Mouse (Mus musculus) midbrain, embryonic 16.5 days (tissue): ENCODE measurements at regions not wholly inside any gene's neighbourhood (a gene's known extent, or its start where the extent isn't known, plus 50 kb on each side); places are given as distances from the start of the nearest gene placed in this dataset.

ENCODE experiments used
- ATAC-seq: fragments of 200-750 bp; cut with Nextera tagmentation; 2 replicates; pipeline ENCODE4 v1.8.0; 2017; ENCODE audit warnings: moderate TSS enrichment
- H3K27ac ChIP-seq: fragments of 300-500 bp; sonication (generic); 2 replicates; pipeline ENCODE4 v1.5.1; 2014; ENCODE audit warnings: mild to moderate bottlenecking, low read length, mixed read lengths
- H3K27me3 ChIP-seq: fragments of 300-500 bp; sonication (generic); 2 replicates; pipeline ENCODE4 v1.6.1; 2014; ENCODE audit warnings: low read depth, low read length, mixed read lengths; ENCODE audit not compliant: control insufficient read depth, insufficient read depth
- H3K36me3 ChIP-seq: fragments of 300-500 bp; sonication (generic); 2 replicates; pipeline ENCODE4 v1.6.1; 2014; ENCODE audit warnings: mild to moderate bottlenecking, low read length, moderate library complexity, mixed read lengths; ENCODE audit not compliant: control insufficient read depth, insufficient read depth
- H3K4me1 ChIP-seq: fragments of 300-500 bp; sonication (generic); 2 replicates; pipeline ENCODE4 v1.6.1; 2014; ENCODE audit warnings: mild to moderate bottlenecking, low read length, mixed read lengths; ENCODE audit not compliant: control insufficient read depth, insufficient read depth
- H3K4me2 ChIP-seq: fragments of 300-500 bp; sonication (generic); 2 replicates; pipeline ENCODE4 v1.6.1; 2014; ENCODE audit warnings: mild to moderate bottlenecking, low read length, mixed read lengths
- H3K4me3 ChIP-seq: fragments of 300-500 bp; sonication (generic); 2 replicates; pipeline ENCODE4 v1.5.1; 2014; ENCODE audit warnings: low read depth, mild to moderate bottlenecking, low read length, moderate library complexity, mixed read lengths
- H3K9ac ChIP-seq: fragments of 300-500 bp; sonication (generic); 2 replicates; pipeline ENCODE4 v1.6.1; 2014; ENCODE audit warnings: low read depth, low read length, mixed read lengths
- H3K9me3 ChIP-seq: fragments of 300-500 bp; sonication (generic); replicated peaks from 2 replicates; pipeline ENCODE4 v1.6.1; 2014; ENCODE audit warnings: mild to moderate bottlenecking, low read length, mixed read lengths; ENCODE audit not compliant: control insufficient read depth, poor library complexity, severe bottlenecking
- WGBS: fragments of 180-500 bp; shearing (Covaris S2); extraction: QIAGEN DNeasy Blood & Tissue Kit; methylation state at CpG from one replicate; pipeline ENCODE4 v1.1.7; 2014; 5-methylcytosine and 5-hydroxymethylcytosine counted together

GRCm38 (mm10) chr11:43952151-43952550, 51.1 kb upstream of the Adra1b start:
- Histone ChIP-seq H3K4me1 (no peaks in the 10 kb centered on the region), H3K4me2 (no peak overlapping the region), H3K4me3 (no peak overlapping the region), H3K27ac (no peak overlapping the region), H3K9ac (no peak overlapping the region), H3K27me3 (no peaks in the 10 kb centered on the region), H3K36me3 (no peaks in the 10 kb centered on the region), H3K9me3 (no peaks in the 10 kb centered on the region)
- no peak for ATAC-seq
- 70% methylated on average over 1 of the region's 1 CpGs for whole genome bisulfite sequencing

GRCm38 (mm10) chr11:43958241-43958975, 57.4 kb upstream of the Adra1b start:
- ATAC-seq: no peak
- Histone ChIP-seq H3K4me3 (no peak overlapping the region), H3K4me1 (no peaks in the 10 kb centered on the region), H3K9ac (no peak overlapping the region), H3K27ac (no peak overlapping the region), H3K27me3 (no peaks in the 10 kb centered on the region), H3K4me2 (no peak overlapping the region), H3K9me3 (no peaks in the 10 kb centered on the region), H3K36me3 (no peaks in the 10 kb centered on the region)
- 56% methylated on average over 3 of the region's 3 CpGs for WGBS

- Histone ChIP-seq H3K4me2 (no peak overlapping the region), H3K27me3 (no peaks in the 10 kb centered on the region), H3K36me3 (no peaks in the 10 kb centered on the region), H3K4me1 (no peaks in the 10 kb centered on the region), H3K4me3 (no peak overlapping the region), H3K9me3 (no peaks in the 10 kb centered on the region), H3K9ac (no peak overlapping the region), H3K27ac (no peak overlapping the region)
- 75% methylated on average over 2 of the region's 2 CpGs for WGBS
- no peak for ATAC-seq
These were observed 57.9 kb upstream of the Adra1b start for GRCm38 (mm10) chr11:43958976-43959315.

- Histone ChIP-seq H3K9ac (no peak overlapping the region), H3K4me3 (no peak overlapping the region), H3K27ac (no peak overlapping the region), H3K4me1 (no peaks in the 10 kb centered on the region), H3K36me3 (no peaks in the 10 kb centered on the region), H3K4me2 (no peak overlapping the region), H3K27me3 (no peaks in the 10 kb centered on the region), H3K9me3 (no peaks in the 10 kb centered on the region)
- no peak for ATAC-seq
- 67% methylated on average over 5 of the region's 5 CpGs for WGBS
These were observed 59.5 kb upstream of the Adra1b start for GRCm38 (mm10) chr11:43960348-43961105.

GRCm38 (mm10) chr11:43961398-43962070, 60.5 kb upstream of the Adra1b start:
- Histone ChIP-seq H3K27me3 (no peaks in the 10 kb centered on the region), H3K9ac (no peak overlapping the region), H3K36me3 (no peaks in the 10 kb centered on the region), H3K9me3 (no peaks in the 10 kb centered on the region), H3K4me2 (no peak overlapping the region), H3K4me3 (no peak overlapping the region), H3K4me1 (no peaks in the 10 kb centered on the region), H3K27ac (no peak overlapping the region)
- no peak for ATAC-seq
- WGBS: 89% methylated on average over 6 of the region's 6 CpGs

GRCm38 (mm10) chr11:43967764-43968163, 66.8 kb upstream of the Adra1b start:
- no peak for ATAC-seq
- no peak overlapping the region for H3K4me2 ChIP-seq
- 97% methylated on average over 1 of the region's 1 CpGs for WGBS

GRCm38 (mm10) chr11:43971886-43972285, 70.9 kb upstream of the Adra1b start:
- 80% methylated on average over 3 of the region's 3 CpGs for WGBS
- H3K36me3 ChIP-seq: no peaks in the 10 kb centered on the region
- H3K9me3 ChIP-seq: no peaks in the 10 kb centered on the region

More at GRCm38 (mm10) chr11:43967764-43968163, 66.8 kb upstream of the Adra1b start:
- no peaks in the 10 kb centered on the region for H3K9me3 ChIP-seq
- H3K27me3 ChIP-seq: no peaks in the 10 kb centered on the region
- no peaks in the 10 kb centered on the region for H3K36me3 ChIP-seq
- no peak overlapping the region for H3K9ac ChIP-seq
- no peak overlapping the region for H3K4me3 ChIP-seq
- no peak overlapping the region for H3K27ac ChIP-seq
- no peaks in the 10 kb centered on the region for H3K4me1 ChIP-seq

GRCm38 (mm10) chr11:43976024-43976423, 75.0 kb upstream of the Adra1b start:
- Histone ChIP-seq H3K4me3 (no peak overlapping the region), H3K36me3 (no peaks in the 10 kb centered on the region), H3K27me3 (no peaks in the 10 kb centered on the region), H3K9me3 (no peaks in the 10 kb centered on the region), H3K4me2 (no peak overlapping the region), H3K9ac (no peak overlapping the region), H3K4me1 (no peaks in the 10 kb centered on the region), H3K27ac (no peak overlapping the region)
- ATAC-seq: no peak
- WGBS: 67% methylated on average over 4 of the region's 4 CpGs

More at GRCm38 (mm10) chr11:43971886-43972285, 70.9 kb upstream of the Adra1b start:
- no peak overlapping the region for H3K27ac ChIP-seq
- no peaks in the 10 kb centered on the region for H3K27me3 ChIP-seq
- no peaks in the 10 kb centered on the region for H3K4me1 ChIP-seq
- no peak overlapping the region for H3K4me2 ChIP-seq
- H3K9ac ChIP-seq: no peak overlapping the region
- ATAC-seq: no peak
- no peak overlapping the region for H3K4me3 ChIP-seq

- no peaks in the 10 kb centered on the region for H3K27me3 ChIP-seq
- H3K36me3 ChIP-seq: no peaks in the 10 kb centered on the region
- ATAC-seq: no peak
- no peaks in the 10 kb centered on the region for H3K9me3 ChIP-seq
- no peak overlapping the region for H3K4me3 ChIP-seq
- no peaks in the 10 kb centered on the region for H3K4me1 ChIP-seq
- H3K4me2 ChIP-seq: no peak overlapping the region
- 47% methylated on average over 7 of the region's 7 CpGs for WGBS
- H3K27ac ChIP-seq: no peak overlapping the region
- H3K9ac ChIP-seq: no peak overlapping the region
These were observed 78.4 kb upstream of the Adra1b start for GRCm38 (mm10) chr11:43979406-43979805.
